Mouse (Mus musculus) ES-E14 (cell line): Measurements from ENCODE around the gene Dennd4c. TPM values are rescaled to one million over a fixed set of nuclear protein-coding genes. Genes with fewer than 3 reads are reported as not detected.

Experiments
- DNase-seq: peaks from one replicate; pipeline ENCODE4 v3.0.0-alpha.2; 2013; ENCODE audit warnings: low read depth, low spot score
- H3K27ac ChIP-seq: 2 replicates; pipeline ENCODE4 v1.5.1; 2012; ENCODE audit warnings: low read depth, mild to moderate bottlenecking, low read length, moderate library complexity, mixed read lengths; ENCODE audit not compliant: poor library complexity, insufficient read depth, severe bottlenecking
- H3K36me3 ChIP-seq: 2 replicates; pipeline ENCODE4 v1.6.1; 2012; ENCODE audit warnings: mild to moderate bottlenecking, low read length, moderate library complexity, mixed read lengths; ENCODE audit not compliant: control insufficient read depth, poor library complexity, insufficient read depth, severe bottlenecking
- H3K4me1 ChIP-seq, 2 experiments: fragments of 150-350 bp in 1 of 2; sonication (generic) in 1 of 2; 2 replicates each; pipeline ENCODE4 v1.6.1; 2012; ENCODE audit warnings: low read length in 2 of 2, mild to moderate bottlenecking in 1 of 2, mixed read lengths in 1 of 2; ENCODE audit not compliant: control insufficient read depth in 2 of 2, insufficient read depth in 2 of 2, poor library complexity in 1 of 2
- H3K4me3 ChIP-seq, 2 experiments: fragments of 150-350 bp in 1 of 2; sonication (generic) in 1 of 2; 2 replicates each; pipeline ENCODE4 v1.5.1; 2012; ENCODE audit warnings: low read length in 2 of 2, low read depth in 1 of 2, mild to moderate bottlenecking in 1 of 2, mixed read lengths in 1 of 2; ENCODE audit not compliant: insufficient read depth in 1 of 2, poor library complexity in 1 of 2, severe bottlenecking in 1 of 2
- H3K9ac ChIP-seq: 2 replicates; pipeline ENCODE4 v1.6.1; 2012; ENCODE audit warnings: low read depth, mild to moderate bottlenecking, low read length, mixed read lengths; ENCODE audit not compliant: poor library complexity, insufficient read depth, severe bottlenecking
- H3K9me3 ChIP-seq: fragments of 150-350 bp; sonication (generic); 2 replicates; pipeline ENCODE4 v1.6.1; 2012; ENCODE audit warnings: low read depth, mild to moderate bottlenecking, low read length; ENCODE audit not compliant: control insufficient read depth, insufficient read depth
- CHD2 ChIP-seq: IDR thresholded peaks from 2 replicates; pipeline ENCODE4 v1.6.1; 2014; ENCODE audit warnings: mild to moderate bottlenecking, low read depth, low read length, inconsistent platforms
- HCFC1 ChIP-seq: IDR thresholded peaks from 2 replicates; pipeline ENCODE4 v1.6.1; 2012; ENCODE audit warnings: low read length, inconsistent platforms, borderline replicate concordance; ENCODE audit not compliant: insufficient read depth
- MAFK ChIP-seq: IDR thresholded peaks from 2 replicates; pipeline ENCODE4 v1.6.1; 2014; ENCODE audit warnings: mild to moderate bottlenecking, low read depth, low read length, inconsistent platforms; ENCODE audit not compliant: insufficient read depth
- ZC3H11A ChIP-seq: IDR thresholded peaks from 2 replicates; pipeline ENCODE4 v1.6.1; 2012; ENCODE audit warnings: low read depth, mild to moderate bottlenecking, inconsistent platforms, low read length, borderline replicate concordance
- ZNF384 ChIP-seq: IDR thresholded peaks from 2 replicates; pipeline ENCODE4 v1.6.1; 2012; ENCODE audit warnings: low read depth, low read length, inconsistent platforms
- in situ Hi-C, 2 experiments: fragments of 600-800 bp; cut with MboI; formaldehyde crosslinking; loops; one replicate each; pipeline ENCODE4 v1.15.1; 2025; ENCODE audit warnings: low sequenced_read_pairs in 2 of 2, inconsistent platforms in 1 of 2; ENCODE audit not compliant: unreplicated experiment in 2 of 2
- total RNA-seq: library from RNA; depleted of rRNA; stranded (reverse); fragments of 300-350 nt; gene quantifications from 2 replicates; pipeline ENCODE4 v1.2.3, GENCODE M21; 2012

Gene Dennd4c
- total RNA-seq, 1 experiment = 13.0 TPM

DNA sequence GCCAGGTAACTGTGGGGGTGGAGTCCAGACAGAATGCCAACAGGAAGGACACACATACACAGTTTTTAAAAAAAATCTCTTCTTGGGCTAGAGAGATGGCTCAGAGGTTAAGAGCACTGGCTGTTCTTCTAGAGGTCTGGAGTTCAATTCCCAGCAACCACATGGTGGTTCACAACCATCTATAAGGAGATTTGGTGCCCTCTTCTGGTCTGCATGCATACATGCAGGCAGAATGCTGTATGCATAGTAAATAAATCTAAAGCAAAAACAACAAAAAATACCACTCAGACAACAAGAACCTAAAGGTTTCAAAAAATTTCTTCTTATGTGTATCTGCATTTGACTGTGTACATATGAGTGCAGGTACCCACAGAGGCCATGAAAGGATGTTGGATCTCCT lies 16.0 kb downstream of the Dennd4c start:
- H3K27ac ChIP-seq = no peak overlapping the region
- in situ Hi-C loops = no loop called here
- H3K9me3 ChIP-seq = no peaks in the 10 kb centered on the region
- peak; percentile 3 for DNase-seq
- no peaks in the 10 kb centered on the region for H3K4me1 ChIP-seq
- H3K36me3 ChIP-seq = no peaks in the 10 kb centered on the region
- no peak overlapping the region for H3K4me3 ChIP-seq
- no peak overlapping the region for H3K9ac ChIP-seq
- TF ChIP-seq ZC3H11A = no peak
- TF ChIP-seq MAFK = no peak
- TF ChIP-seq HCFC1 = no peak
- TF ChIP-seq CHD2 = no peak
- TF ChIP-seq ZNF384 = no peak

DNA sequence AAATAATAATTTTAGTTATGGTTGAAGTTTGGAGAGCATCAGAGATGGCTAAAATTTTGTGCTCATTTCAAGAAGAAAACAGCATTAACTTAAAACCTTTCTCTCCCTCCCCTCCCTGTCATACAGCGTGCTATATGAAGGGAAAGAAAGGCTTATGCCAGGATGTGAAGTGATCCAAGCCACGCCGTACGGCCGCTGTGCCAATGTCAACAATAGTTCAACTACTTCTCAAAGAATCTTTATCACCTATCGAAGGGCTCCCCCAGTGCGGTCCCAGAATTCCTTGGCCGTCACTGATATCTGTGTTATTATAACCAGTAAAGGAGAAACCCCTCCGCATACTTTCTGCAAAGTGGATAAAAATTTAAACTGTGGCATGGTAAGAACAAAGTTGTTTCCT lies 29.2 kb downstream of the Dennd4c start:
- Histone ChIP-seq H3K4me1 (no peaks in the 10 kb centered on the region), H3K9ac (no peak overlapping the region), H3K9me3 (no peaks in the 10 kb centered on the region), H3K27ac (no peak overlapping the region), H3K36me3 (peaks cover 3% of the 10 kb centered on the region; the same call in 1 of the 2 replicates), H3K4me3 (no peak overlapping the region)
- no peak for DNase-seq
- TF ChIP-seq MAFK (no peak), HCFC1 (no peak), CHD2 (no peak), ZC3H11A (no peak), ZNF384 (no peak)
- in situ Hi-C loops = no loop called here

DNA sequence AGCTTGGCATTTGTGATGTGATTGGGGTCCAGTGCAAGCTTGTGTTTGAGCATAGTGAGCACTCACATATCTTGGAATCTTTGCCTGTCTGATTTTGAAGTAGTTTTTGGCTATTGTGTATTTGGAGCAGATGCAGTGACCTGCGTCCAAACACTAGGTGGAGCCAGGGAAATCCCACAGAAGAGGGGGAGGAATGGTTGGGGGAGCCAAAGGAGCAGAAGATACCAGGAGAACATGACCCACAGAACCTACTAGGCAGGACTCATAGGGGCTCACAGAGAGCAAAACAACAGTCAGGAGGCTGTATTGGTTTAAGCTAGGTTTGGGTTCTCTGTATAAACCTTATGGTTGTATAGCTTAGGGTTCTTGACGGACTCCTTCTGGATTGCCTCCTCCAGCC lies 62.2 kb downstream of the Dennd4c start:
- H3K27ac ChIP-seq = no peak overlapping the region
- H3K36me3 ChIP-seq = peaks cover 3% of the 10 kb centered on the region; the same call in 1 of the 2 replicates
- DNase-seq = peak; percentile 27
- H3K9ac ChIP-seq = no peak overlapping the region
- no peak overlapping the region for H3K4me3 ChIP-seq
- H3K9me3 ChIP-seq = peaks cover 2% of the 10 kb centered on the region; the same call in 1 of the 2 replicates
- no peaks in the 10 kb centered on the region for H3K4me1 ChIP-seq
- in situ Hi-C loops = no loop called here
- TF ChIP-seq ZC3H11A (no peak), ZNF384 (no peak), HCFC1 (no peak), CHD2 (no peak), MAFK (no peak)

DNA sequence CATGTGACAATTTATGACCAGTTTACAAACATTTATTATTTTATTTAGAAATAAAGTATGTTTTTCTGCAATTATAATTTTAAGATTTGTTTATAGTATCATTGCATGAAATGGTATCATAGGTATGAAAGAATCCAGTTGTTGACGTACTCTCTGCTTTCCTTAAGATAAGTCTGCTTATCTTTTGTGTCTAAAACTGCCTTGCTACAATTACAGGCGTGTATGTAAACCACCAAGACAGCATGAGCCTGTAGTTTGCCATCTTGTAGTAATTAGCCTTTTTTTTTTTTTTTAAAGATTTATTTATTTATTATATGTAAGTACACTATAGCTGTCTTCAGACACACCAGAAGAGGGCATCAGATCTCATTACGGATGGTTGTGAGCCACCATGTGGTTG lies 66.5 kb downstream of the Dennd4c start:
- H3K4me3 ChIP-seq = no peak overlapping the region
- TF ChIP-seq CHD2 (no peak), MAFK (no peak), ZC3H11A (no peak), ZNF384 (no peak), HCFC1 (no peak)

DNA sequence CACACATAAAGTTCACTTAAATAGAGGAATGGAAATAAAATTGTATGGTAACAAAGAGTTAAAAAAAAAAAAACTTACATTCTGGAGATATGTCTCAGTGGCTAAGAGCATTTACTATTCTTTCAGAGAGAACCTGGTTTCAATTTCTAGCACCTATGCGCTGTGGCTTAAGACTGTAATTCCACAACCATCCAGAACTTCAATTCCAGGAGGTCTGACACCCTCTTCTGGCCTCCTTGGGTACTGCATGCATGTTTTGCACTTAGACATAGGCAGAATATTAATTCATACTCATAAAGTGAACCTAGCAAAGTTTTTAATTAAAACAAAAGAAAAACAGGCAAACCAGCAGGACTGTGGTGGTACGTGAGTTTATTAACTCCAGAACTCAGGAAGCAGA lies 74.8 kb downstream of the Dennd4c start:
- H3K27ac ChIP-seq = no peak overlapping the region
- in situ Hi-C loops = no loop called here
- peaks cover 9% of the 10 kb centered on the region for H3K36me3 ChIP-seq
- no peaks in the 10 kb centered on the region for H3K4me1 ChIP-seq
- H3K9ac ChIP-seq = no peak overlapping the region
- H3K9me3 ChIP-seq = no peaks in the 10 kb centered on the region
- DNase-seq = peak; percentile 33
- H3K4me3 ChIP-seq = no peak overlapping the region
- no peak for TF ChIP-seq MAFK
- TF ChIP-seq CHD2 = no peak
- peak; percentile 9; the same call in 1 of the 2 replicates for TF ChIP-seq ZC3H11A

More for the DNA sequence above, 66.5 kb downstream of the Dennd4c start:
- Histone ChIP-seq H3K27ac (no peak overlapping the region), H3K4me1 (no peaks in the 10 kb centered on the region), H3K36me3 (no peaks in the 10 kb centered on the region), H3K9ac (no peak overlapping the region), H3K9me3 (no peaks in the 10 kb centered on the region)
- no peak for DNase-seq
- in situ Hi-C loops = no loop called here
